Mouse (Mus musculus) R1 (cell line): Measurements from ENCODE around the gene 2310033P09Rik.
A peak's percentile ranks its signal among the peaks of the same experiment; 100 is the strongest.
"Not testable (repeated sequence)": the region's sequence is repeated elsewhere in the genome, so short reads cannot be mapped to it uniquely, and the experiment has no call there.

ENCODE experiments used
- DNase-seq: peaks from one replicate; pipeline ENCODE4 v3.0.0-alpha.2; 2018; ENCODE audit warnings: low read depth, low spot score

2310033P09Rik gene

DNA sequence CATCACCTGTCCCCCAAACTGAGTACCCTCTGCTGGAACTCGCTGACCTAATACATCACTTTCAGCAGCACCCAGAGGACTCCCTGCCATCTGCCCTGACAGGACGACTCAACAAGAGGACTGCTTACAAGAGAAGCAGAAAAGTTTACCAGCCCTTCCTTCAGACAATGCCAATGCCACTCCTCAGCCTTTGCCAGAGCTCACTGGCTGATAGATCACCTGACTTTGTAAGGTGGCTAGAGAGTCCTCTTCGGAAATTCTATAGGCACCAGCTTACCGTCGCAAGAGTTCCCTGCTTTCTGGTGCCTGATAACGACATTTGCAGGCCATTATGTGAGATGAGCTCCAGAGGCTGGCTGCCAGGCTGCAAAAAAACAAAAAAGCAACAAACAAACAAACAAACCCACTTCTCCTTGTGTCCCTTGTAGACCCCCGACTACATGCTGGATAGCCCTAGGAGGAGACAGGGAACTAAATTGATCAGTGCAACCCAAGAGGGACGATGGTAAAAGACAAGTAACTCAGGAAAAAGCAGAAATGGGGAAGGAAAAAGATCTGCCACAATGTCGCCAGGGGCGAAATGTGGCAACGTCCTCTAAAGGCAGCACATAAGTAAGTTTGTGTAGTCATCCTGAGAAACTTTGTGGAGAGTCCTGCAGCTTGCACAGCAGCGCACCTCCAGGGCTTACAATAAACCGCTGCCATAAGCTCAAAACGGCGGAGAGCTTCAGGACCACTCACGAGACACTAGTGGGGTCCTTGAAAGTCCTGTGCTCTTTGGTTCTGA lies 6.7 kb upstream of the 2310033P09Rik start:
- no peak for DNase-seq

DNA sequence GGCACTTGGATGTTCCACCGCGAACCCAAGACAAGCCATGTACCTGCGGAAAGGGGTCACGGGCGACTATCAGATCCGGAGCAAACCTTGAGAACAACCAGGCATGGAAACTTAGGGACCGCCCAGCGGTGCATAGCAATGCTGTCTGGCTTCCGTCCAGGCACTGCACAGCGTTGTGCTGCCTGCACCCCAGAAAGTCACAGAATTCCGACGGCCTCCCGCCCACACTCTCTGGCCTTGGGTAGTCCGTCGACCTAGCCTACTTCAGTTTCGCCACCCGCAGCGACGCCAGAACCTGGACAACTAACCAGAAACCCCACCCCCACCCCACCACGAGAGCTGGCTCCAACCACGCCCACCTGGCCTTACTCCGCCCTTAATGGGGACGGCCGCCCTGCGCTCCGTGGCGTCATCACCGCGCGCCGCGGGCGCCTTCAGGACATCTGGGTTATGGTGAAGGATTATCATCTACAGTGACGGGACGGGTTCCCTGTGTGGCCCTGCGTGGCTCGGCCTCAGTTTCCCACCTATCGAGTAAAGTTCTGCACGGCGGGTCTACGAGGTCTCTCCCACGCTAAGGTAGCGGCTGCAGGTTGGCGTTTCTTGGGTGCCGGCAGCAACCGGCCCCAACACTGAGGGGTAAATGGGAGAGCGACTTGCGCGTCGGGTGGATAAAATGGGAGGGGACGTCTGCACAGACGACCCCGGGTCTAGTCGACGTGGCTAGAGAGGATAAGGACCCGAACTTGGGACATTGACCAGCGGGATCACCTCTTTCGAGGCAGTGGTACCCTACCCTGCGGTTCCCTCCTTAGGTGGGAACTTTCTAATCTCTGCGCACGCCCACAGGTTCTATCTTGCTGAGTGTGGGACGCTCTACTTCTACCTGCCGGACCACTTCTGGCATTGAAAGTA lies 5.8 kb upstream of the 2310033P09Rik start, which contains the start of gene Mrpl55:
Mrpl55 (plus strand) TSS at position 406 of the 915 bp plus-strand sequence.
- peak; percentile 89 for DNase-seq

DNA sequence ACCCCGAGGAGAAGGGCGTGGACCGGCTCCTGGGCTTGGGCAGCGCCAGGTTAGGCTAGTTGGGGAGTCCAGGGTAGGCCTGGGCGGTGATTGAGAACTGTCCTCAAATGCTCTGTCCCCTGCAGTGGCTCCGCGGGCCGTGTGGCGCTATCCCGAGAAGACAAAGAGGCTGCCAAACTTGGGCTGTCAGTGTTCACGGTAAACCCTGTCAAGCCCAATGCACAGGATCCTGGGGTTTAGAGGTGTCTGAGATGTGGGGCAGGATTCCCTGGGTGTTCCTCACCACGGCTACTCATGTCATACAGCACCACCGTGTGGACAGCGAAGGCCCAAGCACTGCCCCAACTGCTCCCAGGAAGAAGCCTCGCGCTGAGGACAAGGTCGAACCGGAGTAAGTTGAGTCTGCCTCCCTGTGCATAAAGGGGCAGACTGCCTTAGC lies 901 bp downstream of the 2310033P09Rik start:
- peak; percentile 74 for DNase-seq

DNA sequence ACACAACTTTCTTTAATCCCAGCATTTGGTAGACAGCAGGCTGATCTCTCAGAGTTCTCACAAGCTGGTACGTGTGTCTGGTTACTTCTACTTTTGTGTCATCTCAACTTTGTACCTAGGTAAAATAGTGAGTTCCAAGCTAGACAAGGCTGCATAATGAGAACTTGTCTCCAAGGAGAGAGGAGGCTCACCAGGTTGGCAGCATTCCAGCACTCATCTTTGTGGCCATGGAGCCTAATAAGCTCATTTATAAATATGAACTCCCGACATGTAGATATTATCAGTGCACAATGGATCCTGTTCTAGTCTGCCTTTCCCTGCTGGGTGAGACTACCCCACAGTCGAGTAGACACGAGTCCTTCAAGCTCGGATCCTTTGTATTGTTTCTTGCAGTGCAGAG lies 1.5 kb downstream of the 2310033P09Rik start:
- DNase-seq: no peak

DNA sequence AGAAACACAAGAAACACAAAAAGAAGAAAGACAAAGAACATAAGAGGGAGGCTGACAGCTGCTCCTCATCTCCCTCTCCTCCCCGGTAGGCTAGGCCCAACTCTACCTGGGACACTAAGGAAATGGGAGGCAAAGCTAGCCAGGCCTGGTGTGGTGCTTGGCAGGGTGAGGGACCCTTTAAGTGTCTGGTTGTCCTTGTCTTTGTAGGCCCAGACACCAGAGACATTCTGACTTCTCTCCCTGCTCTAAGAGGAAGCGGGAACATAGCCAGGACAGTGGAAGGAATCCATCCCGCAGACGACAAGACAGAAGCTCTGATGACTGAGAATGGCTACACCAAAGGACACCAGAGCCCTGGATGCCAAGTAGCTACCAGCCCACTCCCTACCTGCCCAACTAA lies 1.9 kb downstream of the 2310033P09Rik start:
- DNase-seq: no peak

DNA sequence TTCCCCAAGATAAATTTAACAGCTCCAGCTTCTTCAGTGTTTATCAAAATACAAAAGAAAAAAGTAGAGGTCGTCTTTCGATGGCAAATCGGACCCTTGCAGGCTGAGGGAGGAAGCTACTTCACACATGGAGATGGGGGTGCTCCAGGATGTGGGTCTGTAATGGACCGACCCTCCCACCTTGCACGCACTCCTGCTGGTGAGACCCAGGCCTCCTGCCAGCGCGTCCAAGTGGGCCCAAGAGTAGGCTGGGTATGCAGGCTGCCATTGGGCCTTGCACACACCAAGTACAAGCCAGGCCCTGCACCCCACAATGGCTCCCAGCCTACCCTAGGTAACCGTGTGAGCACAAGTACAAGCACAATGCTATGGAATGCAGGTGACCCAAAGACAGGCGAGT lies 3.4 kb downstream of the 2310033P09Rik start:
- not testable (repeated sequence) for DNase-seq

DNA sequence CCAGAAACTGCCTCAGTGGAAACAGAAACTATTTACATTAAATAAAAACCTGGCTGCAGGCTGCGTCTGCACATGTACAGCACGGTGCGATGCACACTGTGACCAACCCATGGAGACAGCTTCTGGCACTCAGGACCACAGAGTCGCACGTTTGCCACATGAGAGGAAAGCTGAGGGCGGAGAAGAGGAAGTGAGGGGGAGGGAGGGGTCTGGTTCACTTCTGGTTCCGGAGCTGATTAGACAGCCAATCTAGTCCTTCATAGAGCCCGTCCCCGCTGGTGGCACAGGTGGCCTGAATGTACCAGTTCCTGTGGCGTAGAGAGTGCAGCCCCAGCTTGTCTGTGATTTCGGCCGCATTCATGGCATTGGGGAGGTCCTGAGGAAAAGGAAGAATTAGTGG lies 4.2 kb downstream of the 2310033P09Rik start:
- not testable (repeated sequence) for DNase-seq

DNA sequence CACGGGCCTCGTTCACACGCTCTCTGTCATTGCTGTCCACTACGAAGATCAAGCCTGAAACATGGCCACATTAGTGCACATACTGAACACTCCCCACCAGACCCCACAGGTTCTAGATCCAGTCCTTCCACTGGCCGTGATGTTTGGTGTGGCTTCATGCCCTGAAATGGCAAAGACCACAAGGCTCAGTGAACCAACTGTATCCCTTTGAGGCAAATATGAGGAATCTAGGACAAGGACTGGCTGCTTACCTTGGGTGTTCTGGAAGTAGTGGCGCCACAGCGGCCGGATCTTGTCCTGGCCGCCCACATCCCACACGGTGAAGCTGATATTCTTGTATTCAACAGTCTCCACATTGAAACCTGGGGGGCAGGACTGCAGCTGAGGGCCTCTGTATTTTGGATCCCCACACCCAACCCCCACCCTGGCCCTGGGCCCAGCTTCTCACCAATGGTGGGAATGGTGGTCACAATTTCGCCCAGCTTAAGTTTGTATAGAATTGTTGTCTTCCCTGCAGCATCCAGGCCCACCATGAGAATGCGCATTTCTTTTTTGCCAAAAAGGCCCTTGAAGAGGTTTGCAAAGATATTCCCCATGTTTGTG lies 4.9 kb downstream of the 2310033P09Rik start:
- no peak for DNase-seq

DNA sequence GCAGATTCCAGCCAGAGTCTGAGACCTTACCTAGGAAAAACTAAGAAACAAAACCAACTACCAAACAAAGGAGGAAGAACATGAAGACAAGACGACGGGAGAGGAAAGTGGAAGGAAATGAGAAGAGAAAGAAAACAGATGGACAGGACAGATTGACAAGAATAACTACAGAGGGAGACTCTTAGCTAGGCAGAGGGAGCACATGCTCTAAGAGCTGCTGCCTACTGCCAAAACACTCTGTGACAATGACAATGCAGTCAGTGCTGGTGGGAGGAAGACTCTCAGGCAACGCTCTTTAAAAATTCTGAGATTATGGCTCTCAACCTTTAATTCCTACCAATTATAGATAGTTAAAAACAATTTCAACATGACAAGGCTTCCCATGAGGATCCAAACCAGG lies 8.8 kb downstream of the 2310033P09Rik start:
- DNase-seq: no peak

DNA sequence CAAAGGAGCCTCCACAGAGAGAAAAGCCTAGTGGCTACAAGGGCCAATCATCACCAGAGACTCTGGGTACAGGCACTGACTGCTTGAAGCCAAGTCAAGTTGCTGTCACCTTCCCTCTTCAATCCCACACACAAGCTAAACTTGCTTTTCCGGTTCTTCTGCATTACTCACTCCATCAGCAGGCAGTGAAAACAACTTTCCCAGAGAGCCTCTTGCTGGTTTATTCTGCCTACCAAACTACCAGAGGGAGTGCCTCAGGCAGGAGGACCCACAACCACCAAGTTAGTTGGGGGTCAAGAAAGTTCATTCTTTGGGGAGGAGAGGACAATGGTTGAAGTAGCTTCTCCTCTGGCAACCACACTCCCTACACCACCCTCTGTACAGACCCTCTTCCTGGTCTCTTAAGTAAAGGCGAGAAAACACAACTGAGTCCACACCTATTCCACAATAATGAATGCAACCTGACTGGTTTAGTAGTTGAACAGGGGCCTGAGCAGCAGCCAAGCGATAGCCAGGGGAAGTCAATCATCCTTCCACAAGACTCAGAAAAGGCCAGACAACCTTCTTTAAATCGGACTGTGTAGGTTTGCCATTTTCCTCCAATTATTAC lies 10.4 kb downstream of the 2310033P09Rik start:
- peak; percentile 85 for DNase-seq

DNA sequence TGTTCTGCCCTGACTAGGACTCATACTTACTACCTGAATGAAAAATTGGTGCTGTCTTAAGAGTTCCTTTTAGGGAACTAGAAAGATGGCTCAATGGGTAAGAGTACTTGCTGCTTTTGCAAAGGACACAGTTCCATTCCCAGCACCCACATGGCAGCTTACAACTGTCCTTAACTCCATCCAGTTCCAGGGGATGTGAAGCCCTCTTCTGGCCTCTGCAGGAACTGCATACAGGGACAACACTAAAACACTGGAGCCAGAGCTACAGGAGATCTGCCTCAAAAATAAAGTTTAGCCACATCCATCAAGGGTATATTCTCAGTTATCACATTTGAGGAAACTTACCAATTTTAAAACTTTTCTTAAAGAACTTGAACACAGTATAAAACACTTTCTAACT lies 10.9 kb downstream of the 2310033P09Rik start:
- DNase-seq: peak; percentile 86

DNA sequence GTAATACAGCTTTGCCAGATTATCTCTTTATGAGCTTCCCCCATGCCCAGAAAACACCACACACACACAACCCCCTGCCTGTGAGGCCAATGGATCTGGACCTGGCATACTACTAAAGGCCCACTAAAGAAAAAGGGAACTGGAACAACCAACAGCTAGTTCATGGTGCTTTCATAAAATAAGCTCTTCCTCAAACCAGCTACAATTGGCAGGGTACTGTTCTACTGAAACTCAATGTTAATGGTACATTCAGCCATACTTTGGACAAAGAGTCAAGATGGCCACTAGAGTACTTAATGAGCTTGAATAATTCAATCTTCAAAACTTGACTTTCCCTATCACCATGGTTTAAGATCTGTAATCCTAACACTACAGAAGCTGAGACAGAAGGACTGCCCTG lies 13.5 kb downstream of the 2310033P09Rik start:
- no peak for DNase-seq

DNA sequence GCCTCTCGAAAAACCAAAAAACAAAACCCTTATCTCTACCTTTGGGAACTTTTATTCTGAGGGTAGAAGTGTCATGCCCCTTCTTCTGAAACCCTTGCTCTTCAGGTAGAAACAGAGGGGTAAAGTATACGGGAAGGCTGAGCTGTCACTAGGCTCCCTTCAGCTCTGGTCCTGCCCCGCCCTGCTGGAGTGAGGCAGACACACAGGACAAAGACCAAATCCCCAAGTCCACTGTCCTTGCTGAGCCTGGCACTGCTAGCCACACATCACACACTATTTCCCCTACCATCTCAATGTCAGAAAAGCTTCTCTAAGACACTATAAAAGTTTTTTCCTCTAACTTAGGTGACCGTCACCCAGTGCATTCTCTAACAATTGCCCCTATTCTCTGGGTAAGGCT lies 14.2 kb downstream of the 2310033P09Rik start:
- no peak for DNase-seq

DNA sequence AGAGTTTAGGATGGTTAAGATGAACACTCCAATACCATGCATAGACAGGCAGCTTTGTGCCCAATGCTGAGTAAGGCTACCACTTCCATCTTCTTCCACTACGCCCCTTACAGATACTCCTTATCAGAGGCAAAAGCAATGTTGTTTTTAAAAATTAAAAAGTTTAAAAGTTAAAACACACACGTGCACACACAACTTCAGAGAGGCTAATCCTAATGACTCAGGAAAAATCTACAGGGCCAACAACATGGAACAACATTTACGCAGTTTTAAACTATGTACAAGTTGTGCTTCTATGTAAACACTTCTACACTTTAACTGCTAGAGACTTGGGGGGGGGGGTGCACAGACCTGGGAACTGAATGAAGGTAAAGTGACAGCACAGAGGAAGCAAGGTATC lies 15.9 kb downstream of the 2310033P09Rik start:
- no peak for DNase-seq

DNA sequence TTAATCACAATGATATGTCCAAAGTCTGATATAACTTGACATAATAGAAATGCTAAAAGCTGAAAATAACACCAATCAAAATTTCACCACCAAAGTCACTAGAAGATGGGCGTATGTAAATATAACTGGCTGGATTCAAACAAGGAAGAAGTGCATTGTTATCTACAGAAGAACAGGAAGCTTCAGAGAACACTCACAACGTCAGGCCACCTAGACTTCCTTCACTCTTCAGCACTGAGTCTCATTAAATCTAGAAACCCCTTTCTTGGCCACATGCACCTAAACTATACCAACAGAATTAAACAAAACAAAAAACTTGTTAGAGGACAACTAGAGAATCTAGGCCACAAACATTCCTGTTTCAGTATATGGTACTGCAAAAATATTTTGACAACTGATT lies 16.3 kb downstream of the 2310033P09Rik start:
- DNase-seq: no peak

DNA sequence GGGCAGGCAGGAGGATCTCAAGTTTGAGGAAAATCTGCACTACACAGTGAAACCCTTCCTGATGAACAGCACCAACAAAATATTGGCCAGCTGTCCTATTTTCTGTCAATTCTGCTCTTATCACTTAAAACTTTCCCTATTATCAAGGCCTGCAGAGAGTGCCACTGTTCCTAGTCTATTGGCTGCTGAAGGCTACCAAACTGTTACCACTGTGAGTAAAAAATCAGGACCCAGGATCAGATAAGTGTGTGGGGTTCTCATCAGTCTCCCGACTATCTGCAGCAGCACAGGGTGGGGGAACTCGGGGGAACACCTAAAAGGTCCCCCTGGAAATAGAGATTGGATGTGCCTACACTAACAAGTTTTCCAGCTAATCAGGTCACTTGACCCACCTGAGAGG lies 17.0 kb downstream of the 2310033P09Rik start:
- DNase-seq: no peak

DNA sequence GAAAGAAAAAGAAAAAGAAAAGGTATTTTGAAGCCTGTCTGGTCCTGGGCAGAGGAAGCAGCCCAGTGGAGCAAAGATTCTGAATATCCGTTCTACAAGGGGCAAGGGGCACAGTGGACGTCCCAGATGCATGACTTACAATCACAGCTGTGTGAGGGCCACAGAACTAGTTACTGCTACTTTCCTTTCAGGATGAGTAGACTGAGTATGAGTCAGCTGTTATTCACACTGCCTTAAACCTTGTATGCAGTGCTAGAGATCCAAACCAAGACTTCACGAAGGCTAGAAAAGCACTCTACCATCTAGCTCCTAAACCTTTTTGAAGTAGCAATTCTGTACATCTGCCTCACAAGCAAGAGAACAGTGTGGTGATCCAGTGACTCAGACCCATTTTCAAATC lies 18.1 kb downstream of the 2310033P09Rik start:
- DNase-seq: no peak

DNA sequence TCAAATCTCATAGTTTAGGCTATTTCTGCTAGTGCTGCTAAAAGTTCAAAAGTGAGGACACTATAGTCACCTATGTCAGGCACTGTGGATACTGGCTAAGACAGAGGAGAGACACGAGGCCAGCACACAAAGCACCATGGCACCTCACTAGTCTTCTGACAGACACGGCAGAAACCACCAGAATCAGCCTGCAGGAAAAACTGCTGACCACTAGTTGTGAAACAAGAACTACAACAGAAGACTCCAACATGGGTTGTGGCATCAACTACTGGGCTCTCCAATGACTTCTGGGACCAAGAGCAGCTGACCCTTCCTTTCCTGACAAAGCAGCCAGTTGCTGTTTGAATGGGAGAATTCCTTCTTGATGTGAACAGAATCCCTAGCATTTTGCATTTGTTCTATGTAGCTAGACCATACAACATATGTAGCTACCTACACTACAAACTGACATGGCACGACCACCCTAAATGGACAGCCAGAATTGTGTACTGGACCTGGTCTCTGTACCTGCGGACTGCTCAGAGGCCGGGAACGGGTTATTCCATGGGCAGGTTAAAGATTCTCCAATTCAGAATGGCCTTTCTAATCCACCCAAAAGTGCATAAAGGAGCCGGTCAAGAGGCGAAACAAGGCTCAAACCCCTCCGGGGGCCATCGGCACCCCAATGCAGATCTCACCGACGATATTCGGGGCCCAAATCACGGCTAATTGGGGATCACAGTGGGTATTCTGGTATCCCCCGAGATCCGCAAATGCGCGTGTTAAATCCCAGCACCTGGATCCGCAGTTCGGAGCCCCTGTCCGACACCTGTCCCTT lies 18.9 kb downstream of the 2310033P09Rik start:
- DNase-seq: no peak

DNA sequence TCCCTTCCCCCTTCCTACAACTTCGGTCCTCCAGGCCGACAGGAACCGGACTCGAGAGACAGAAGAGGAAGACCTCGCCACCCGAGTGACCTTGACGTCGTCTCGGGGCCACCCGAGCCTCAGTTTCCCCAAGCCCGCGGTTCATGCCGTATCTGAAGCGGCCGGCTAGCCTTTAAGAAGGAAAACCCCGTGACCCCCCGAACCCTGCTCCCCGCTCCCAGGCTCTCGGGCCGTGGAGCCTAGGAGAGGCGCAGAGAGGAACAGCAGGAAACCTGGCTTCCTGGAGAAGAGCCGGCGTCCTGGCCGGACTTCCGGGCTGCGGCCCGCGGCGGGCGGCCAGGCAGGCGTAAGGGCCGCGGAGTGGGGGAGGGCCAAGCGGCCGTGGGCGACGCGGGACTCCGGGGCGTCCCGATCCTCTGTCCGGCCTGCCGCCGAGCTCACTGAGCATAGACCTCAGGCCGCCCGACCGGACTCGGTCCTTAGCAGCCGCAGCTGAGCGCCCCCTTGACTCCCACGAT lies 19.5 kb downstream of the 2310033P09Rik start:
- no peak for DNase-seq

DNA sequence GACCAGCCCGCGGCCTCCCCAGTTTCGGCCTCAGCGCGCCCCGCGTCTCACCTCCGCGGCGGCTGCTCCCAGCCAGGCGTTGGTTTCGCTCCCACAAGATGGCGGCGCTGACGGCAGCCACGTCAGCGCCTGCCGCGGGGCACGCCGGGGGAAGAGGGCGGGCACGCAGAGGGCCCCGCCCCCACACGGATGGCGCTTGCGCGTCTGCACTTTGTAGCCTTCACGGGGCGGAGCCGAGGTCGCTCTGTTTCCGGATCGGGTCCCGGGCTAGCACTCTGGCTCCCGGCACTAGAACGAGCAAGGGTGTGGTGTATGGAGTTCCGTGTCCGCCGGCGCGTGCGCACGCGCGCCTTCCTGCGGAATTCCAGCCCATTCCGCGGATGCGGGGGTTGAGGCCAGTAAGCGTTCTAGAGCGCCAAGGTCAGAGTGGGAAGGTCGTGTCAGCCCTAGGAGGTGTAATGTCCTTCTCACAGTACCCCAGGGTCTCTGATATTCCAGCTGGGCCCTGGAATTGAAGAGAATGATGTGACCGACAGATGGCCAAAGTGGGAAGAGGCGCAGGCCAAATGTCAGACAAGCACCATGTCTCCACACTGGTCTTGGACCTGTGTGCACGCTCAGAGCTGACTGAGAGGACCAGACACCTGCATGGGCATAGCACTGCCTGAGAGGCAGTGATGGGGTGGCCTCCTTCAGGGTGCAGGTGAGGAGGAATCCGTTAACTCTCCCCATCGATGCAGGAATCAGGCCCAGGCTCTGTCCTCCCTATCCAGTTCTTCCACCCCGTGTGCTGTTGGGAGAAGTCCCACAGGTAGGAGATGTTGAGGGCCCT lies 20.2 kb downstream of the 2310033P09Rik start, which contains the start of gene Arf1:
Arf1 (minus strand) TSS at position 149 of the 832 bp plus-strand sequence.
- peak; percentile 98 for DNase-seq
